Mouse (Mus musculus) thymus, adult 2 months (tissue): ENCODE measurements around the gene Cmc2. TPM values are rescaled to one million over a fixed set of nuclear protein-coding genes. Genes with fewer than 3 reads are reported as not detected.
A peak's percentile ranks its signal among the peaks of the same experiment; 100 is the strongest.

Experiments
- DNase-seq: peaks from one replicate; pipeline ENCODE4 v3.0.0; 2021
- H3K27ac ChIP-seq: fragments of 200-500 bp; 2 replicates; pipeline ENCODE4 v1.5.1; 2012; ENCODE audit warnings: low read length, control low read depth; ENCODE audit not compliant: control insufficient read depth, insufficient read depth
- H3K27me3 ChIP-seq: fragments of 200-500 bp; 2 replicates; pipeline ENCODE4 v1.6.1; 2012; ENCODE audit warnings: mild to moderate bottlenecking, low read length, moderate library complexity, mixed read lengths; ENCODE audit not compliant: control insufficient read depth, insufficient read depth
- H3K36me3 ChIP-seq: fragments of 200-500 bp; 2 replicates; pipeline ENCODE4 v1.6.1; 2012; ENCODE audit warnings: mild to moderate bottlenecking, low read length, moderate library complexity; ENCODE audit not compliant: control insufficient read depth, insufficient read depth
- H3K4me1 ChIP-seq: fragments of 200-500 bp; replicated peaks from 2 replicates; pipeline ENCODE4 v1.6.1; 2012; ENCODE audit warnings: low read length; ENCODE audit not compliant: control insufficient read depth, insufficient read depth
- H3K4me3 ChIP-seq: fragments of 200-500 bp; 2 replicates; pipeline ENCODE4 v1.5.1; 2012; ENCODE audit warnings: mild to moderate bottlenecking, low read length, control low read depth, moderate library complexity; ENCODE audit not compliant: control insufficient read depth, insufficient read depth
- CTCF ChIP-seq: fragments of 200-500 bp; IDR thresholded peaks from 2 replicates; pipeline ENCODE4 v1.5.1; 2012; ENCODE audit warnings: mild to moderate bottlenecking, control low read depth, low read length, moderate library complexity, borderline replicate concordance; ENCODE audit not compliant: control insufficient read depth, poor library complexity, insufficient read depth; ENCODE audit errors: extremely low read depth
- POLR2A ChIP-seq: fragments of 200-500 bp; IDR thresholded peaks from 2 replicates; pipeline ENCODE4 v1.6.1; 2012; ENCODE audit warnings: mild to moderate bottlenecking, low read length, control low read depth, moderate library complexity; ENCODE audit not compliant: control insufficient read depth, poor library complexity, insufficient read depth; ENCODE audit errors: extremely low read depth
- WGBS: fragments of 180-500 bp; shearing (Covaris S2); methylation state at CpG from one replicate; pipeline ENCODE4 v1.1.7; 2018; 5-methylcytosine and 5-hydroxymethylcytosine counted together
- polyA plus RNA-seq: library from polyadenylated mRNA; depleted of rRNA; stranded (reverse); fragments of >200 nt; gene quantifications from 2 replicates; pipeline ENCODE4 v1.2.3, GENCODE M21; 2012

Gene Cmc2
- polyA plus RNA-seq, 1 experiment: 18.9 TPM

DNA sequence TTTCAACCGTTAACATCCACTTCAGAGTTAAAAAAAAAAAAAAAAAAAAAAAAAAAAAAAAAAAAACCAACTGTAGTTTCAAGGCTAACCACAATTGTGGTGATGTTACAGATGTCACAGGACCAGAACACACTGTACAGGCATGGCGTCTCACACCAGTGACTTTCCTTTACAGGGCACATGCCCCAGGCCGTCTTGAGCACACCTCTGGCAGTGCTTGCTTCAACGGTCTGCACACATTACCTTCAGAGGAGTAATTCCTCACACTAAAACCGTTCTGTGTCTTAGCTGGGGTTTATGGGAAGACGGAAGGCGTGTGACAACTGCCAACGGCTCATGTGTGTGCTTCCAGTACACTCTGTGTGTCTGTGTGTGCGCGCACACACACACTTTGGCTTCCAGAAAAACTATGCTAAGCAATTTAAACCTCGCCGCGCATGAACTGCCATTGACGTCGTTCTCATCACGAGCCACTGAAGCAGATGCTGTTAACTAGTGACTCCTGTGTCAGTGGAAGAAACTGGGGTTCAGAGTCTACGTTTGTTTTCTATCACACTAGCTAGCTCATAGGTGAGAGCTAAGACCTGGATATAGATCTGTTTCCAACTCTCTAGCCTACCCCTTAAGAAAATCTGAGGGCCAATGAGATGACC lies 45.3 kb downstream of the Cmc2 start:
- peak; percentile 11 for DNase-seq
- peaks cover 24% of the 10 kb centered on the region for H3K4me1 ChIP-seq
- WGBS: 42% methylated on average over 17 of the region's 17 CpGs
- H3K27ac ChIP-seq: peak overlapping the region; percentile 85
- TF ChIP-seq CTCF (no peak), POLR2A (no peak)
- no peaks in the 10 kb centered on the region for H3K27me3 ChIP-seq
- H3K4me3 ChIP-seq: no peak overlapping the region
- H3K36me3 ChIP-seq: no peaks in the 10 kb centered on the region

DNA sequence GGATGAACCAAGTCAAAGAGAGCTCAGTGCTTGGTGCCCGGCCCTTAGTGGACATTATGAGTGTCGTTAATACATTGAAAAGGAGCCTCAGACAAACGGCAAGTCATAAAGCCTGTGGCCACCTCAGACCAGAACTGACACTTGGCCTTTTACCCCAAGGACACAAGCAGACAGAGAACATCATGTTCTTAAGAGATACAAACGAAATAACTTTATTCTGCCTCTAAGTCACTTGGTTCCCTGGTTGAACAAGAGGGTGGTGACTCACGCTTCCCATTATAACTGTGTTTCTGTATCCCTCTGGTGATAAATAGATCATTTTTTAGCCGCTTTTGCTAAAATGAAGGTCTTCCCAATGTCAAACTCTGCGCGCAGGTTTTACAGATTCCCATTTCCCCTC lies 47.3 kb downstream of the Cmc2 start:
- peak overlapping the region; percentile 14; the same call in 1 of the 2 replicates for H3K4me3 ChIP-seq
- H3K27me3 ChIP-seq: no peaks in the 10 kb centered on the region
- peaks cover 24% of the 10 kb centered on the region for H3K4me1 ChIP-seq
- TF ChIP-seq CTCF: no peak
- no peak for TF ChIP-seq POLR2A
- no peaks in the 10 kb centered on the region for H3K36me3 ChIP-seq
- DNase-seq: no peak
- WGBS: 90% methylated on average over 8 of the region's 8 CpGs
- peak overlapping the region; percentile 95 for H3K27ac ChIP-seq

DNA sequence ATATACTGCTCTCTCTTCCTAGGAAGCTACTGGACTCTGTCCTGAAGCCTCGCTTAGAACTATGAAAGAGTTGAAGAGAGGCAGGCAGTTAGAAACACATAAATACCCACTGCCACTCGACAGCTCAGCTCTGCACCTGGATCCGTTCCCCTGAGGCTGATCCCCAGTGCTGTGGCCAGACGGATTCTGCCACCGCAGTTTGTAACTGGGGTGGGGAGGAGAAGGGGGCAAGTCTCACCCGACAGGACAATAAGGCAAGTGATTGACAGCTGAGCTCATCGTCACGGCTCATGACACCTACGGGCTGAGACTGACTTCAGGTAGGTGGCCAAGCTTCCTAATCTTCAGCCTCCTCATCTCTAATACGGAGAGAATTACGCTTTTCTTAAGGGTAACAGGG lies 47.7 kb downstream of the Cmc2 start:
- peak overlapping the region; percentile 14 for H3K4me3 ChIP-seq
- DNase-seq: peak; percentile 21
- H3K27ac ChIP-seq: peak overlapping the region; percentile 95
- no peaks in the 10 kb centered on the region for H3K27me3 ChIP-seq
- peaks cover 24% of the 10 kb centered on the region for H3K4me1 ChIP-seq
- WGBS: 54% methylated on average over 11 of the region's 11 CpGs
- no peaks in the 10 kb centered on the region for H3K36me3 ChIP-seq
- no peak for TF ChIP-seq CTCF
- TF ChIP-seq POLR2A: no peak

DNA sequence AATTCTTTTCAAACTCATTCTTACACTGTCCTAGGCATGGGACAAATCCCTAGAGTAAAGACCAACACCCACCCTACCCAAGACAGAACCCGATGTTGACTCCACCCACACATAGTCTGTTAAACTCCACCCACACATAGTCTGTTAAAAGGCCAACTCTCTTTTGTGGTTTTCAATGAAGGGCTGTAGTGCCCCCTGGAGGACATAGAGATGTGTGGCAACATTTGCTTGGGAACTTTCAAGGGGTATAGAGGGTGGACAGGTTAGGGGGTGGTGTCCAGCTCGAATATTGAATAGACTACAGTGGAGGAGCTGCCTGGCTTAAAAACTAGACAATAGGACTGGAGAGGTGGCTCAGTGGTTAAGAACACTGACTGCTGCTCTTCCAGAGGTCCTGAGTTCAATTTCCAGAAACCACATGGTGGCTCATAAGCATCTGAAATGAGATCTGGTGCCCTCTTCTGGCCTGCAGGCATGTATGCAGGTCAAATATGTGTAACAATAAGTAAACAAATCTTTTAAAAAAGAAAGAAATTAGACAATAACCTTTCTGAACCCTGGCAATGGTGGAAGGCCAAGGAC lies 48.4 kb downstream of the Cmc2 start:
- Histone ChIP-seq H3K27ac (peak overlapping the region; percentile 95), H3K4me1 (peaks cover 24% of the 10 kb centered on the region), H3K36me3 (no peaks in the 10 kb centered on the region), H3K4me3 (no peak overlapping the region), H3K27me3 (no peaks in the 10 kb centered on the region)
- no peak for TF ChIP-seq POLR2A
- no peak for TF ChIP-seq CTCF
- 71% methylated on average over 2 of the region's 2 CpGs for WGBS
- peak; percentile 20 for DNase-seq

DNA sequence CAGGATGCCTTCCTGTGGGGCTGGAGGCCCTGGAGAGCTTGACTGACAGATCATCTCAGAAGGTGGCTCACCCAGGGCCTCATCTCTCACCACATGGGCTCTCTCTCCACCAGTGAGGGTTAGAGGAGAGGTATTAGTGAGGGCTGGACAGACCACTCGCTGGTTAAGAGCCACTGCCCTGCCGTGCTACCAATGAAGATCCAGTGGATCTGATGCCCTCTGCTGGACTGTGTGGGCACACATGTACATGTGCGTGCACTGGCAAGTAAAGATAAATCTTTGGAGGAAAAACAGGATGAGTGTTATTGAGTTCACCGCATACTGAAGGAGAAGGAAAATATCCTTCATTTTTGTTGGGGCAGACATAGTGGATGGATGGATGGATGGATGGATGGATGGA lies 52.6 kb downstream of the Cmc2 start:
- H3K27ac ChIP-seq: no peak overlapping the region
- peak; percentile 48; the same call in 1 of the 2 replicates for TF ChIP-seq CTCF
- TF ChIP-seq POLR2A: no peak
- H3K27me3 ChIP-seq: no peaks in the 10 kb centered on the region
- peaks cover 3% of the 10 kb centered on the region for H3K4me1 ChIP-seq
- H3K4me3 ChIP-seq: no peak overlapping the region
- 19% methylated on average over 4 of the region's 4 CpGs for WGBS
- DNase-seq: peak; percentile 19
- no peaks in the 10 kb centered on the region for H3K36me3 ChIP-seq

DNA sequence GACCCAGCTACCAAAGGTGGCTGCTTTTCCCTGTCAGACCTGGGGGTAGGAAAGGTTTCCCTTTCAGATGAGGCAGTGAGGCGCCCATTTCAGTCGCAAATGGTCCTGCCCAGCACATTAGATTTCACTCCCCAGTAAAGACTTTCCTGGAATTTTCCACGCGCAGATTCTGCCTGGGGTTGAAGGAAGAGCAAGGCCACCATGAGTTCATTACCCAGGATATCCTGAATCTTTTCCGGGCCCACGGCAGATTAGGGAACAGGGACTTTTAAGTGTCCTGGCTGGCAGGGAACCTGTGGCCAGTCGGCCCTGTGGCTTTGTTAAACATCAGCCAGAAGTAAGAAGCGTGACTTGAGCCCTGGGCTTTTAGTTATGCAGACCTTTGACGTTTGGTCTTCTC lies 53.9 kb downstream of the Cmc2 start:
- peaks cover 4% of the 10 kb centered on the region; the same call in 1 of the 2 replicates for H3K4me1 ChIP-seq

More for the DNA sequence above, 53.9 kb downstream of the Cmc2 start:
- TF ChIP-seq CTCF (no peak), POLR2A (no peak)
- 66% methylated on average over 9 of the region's 9 CpGs for WGBS
- Histone ChIP-seq H3K36me3 (no peaks in the 10 kb centered on the region), H3K4me3 (no peak overlapping the region), H3K27ac (no peak overlapping the region), H3K27me3 (no peaks in the 10 kb centered on the region; the same call in 1 of the 2 replicates)
- DNase-seq: no peak
